Mouse (Mus musculus): Measurements from ENCODE around the gene Tmem108.

GRCm38 (mm10) chr9:103760356-103760755, 1.3 kb downstream of the Tmem108 start:
- no peak for TF ChIP-seq POU5F1 (IDR thresholded peaks at IDR 0.05; ENCODE audit: borderline replicate concordance, low read length)
- no peak for TF ChIP-seq CTCF (conservative IDR thresholded peaks at IDR 0.05; ENCODE audit: low read length)
